10 mouse cellular contexts compared by ENCODE assay signal in genomic region chr17:63497206-63497731, GRCm38 (mm10). TPM values are rescaled to one million over a fixed set of nuclear protein-coding genes. Genes with fewer than 3 reads are reported as not detected.
DNase-seq lines count a peak whose midpoint lies in the region; ATAC-seq and TF ChIP-seq lines count a peak whose summit lies in the region.
"Had no signal": no experiment of that assay in that cellular context is flagged by ENCODE, and none has a peak within 500 bp of the region (broad histone marks: within the 10 kb centered on the region; RNA-seq: fewer than 3 reads in every experiment).

No protein-coding gene starts in this region.

- H3K4me3 ChIP-seq in heart, postnatal 0 days (ENCODE audit: low read depth, low read length): no peak overlapping the region
- H3K4me3 ChIP-seq in embryonic facial prominence, embryonic 14.5 days (ENCODE audit: low read depth, low read length): peak overlapping the region; percentile 94; the same call in 1 of the 2 replicates
- peak overlapping the region; percentile 91 for H3K4me3 ChIP-seq in limb, embryonic 10.5 days
- peak overlapping the region; percentile 98; the same call in 1 of the 2 replicates for H3K4me3 ChIP-seq in midbrain, embryonic 15.5 days

- H3K9ac ChIP-seq in heart, postnatal 0 days (replicated peaks; ENCODE audit: low read depth, low read length): no peak overlapping the region
- no peak overlapping the region for H3K9ac ChIP-seq in embryonic facial prominence, embryonic 14.5 days (ENCODE audit: low read depth, low read length)
- H3K9ac ChIP-seq in midbrain, embryonic 15.5 days: no peak overlapping the region

- ATAC-seq in heart, postnatal 0 days (ENCODE audit: insufficient read depth, low read depth): no peak
- no peak for ATAC-seq in embryonic facial prominence, embryonic 14.5 days (ENCODE audit: low read depth)
- ATAC-seq in midbrain, embryonic 15.5 days (replicated peaks): no peak

- WGBS in heart, postnatal 0 days: 79% methylated on average over 6 of the region's 6 CpGs
- WGBS in embryonic facial prominence, embryonic 14.5 days: 80% methylated on average over 6 of the region's 6 CpGs
- WGBS in limb, embryonic 10.5 days: 84% methylated on average over 6 of the region's 6 CpGs
- WGBS in midbrain, embryonic 15.5 days: 82% methylated on average over 6 of the region's 6 CpGs

- no peak for TF ChIP-seq EP300 in heart, postnatal 0 days (IDR thresholded peaks at IDR 0.05; ENCODE audit: low read depth)

- no peak for TF ChIP-seq CTCF in heart, postnatal 0 days (IDR thresholded peaks at IDR 0.05; ENCODE audit: low read depth)

- intact Hi-C loops in heart, postnatal 10 days (cut with DNase I): no loop called here
- intact Hi-C loops in left cerebral cortex, postnatal 36 days (cut with DNase I): no loop called here

- DNase-seq in heart, postnatal 0 days (ENCODE audit: low spot score): no peak
- no peak for DNase-seq in heart, postnatal 10 days
- no peak for DNase-seq in embryonic facial prominence, embryonic 14.5 days (ENCODE audit: low spot score)
- no peak for DNase-seq in limb, embryonic 10.5 days (ENCODE audit: low spot score)
- DNase-seq in embryo, embryonic 11 days: no peak
- no peak for DNase-seq in left cerebral cortex, postnatal 36 days (ENCODE audit: low spot score in 2 of 2)
- no peak for DNase-seq in frontal cortex, postnatal 25 days (ENCODE audit: low spot score in 2 of 2)
- DNase-seq: adrenal gland, postnatal 36 days; thymus, postnatal 4 days had no signal

- no peaks in the 10 kb centered on the region for H3K27me3 ChIP-seq in heart, postnatal 0 days (ENCODE audit: control insufficient read depth, insufficient read depth, low read length)
- no peaks in the 10 kb centered on the region for H3K27me3 ChIP-seq in embryonic facial prominence, embryonic 14.5 days (replicated peaks; ENCODE audit: control insufficient read depth, insufficient read depth, low read length)
- no peaks in the 10 kb centered on the region for H3K27me3 ChIP-seq in limb, embryonic 10.5 days (ENCODE audit: low read depth, poor library complexity, severe bottlenecking)
- no peaks in the 10 kb centered on the region for H3K27me3 ChIP-seq in midbrain, embryonic 15.5 days (replicated peaks)

- H3K4me2 ChIP-seq in heart, postnatal 0 days (ENCODE audit: low read depth, low read length): peak overlapping the region; percentile 77
- peak overlapping the region; percentile 71 for H3K4me2 ChIP-seq in embryonic facial prominence, embryonic 14.5 days (ENCODE audit: low read depth, low read length)
- H3K4me2 ChIP-seq in midbrain, embryonic 15.5 days: peak overlapping the region; percentile 65

- no peak overlapping the region for H3K27ac ChIP-seq in heart, postnatal 0 days (ENCODE audit: low read depth)
- H3K27ac ChIP-seq in embryonic facial prominence, embryonic 14.5 days (replicated peaks; ENCODE audit: low read depth, low read length): no peak overlapping the region
- no peak overlapping the region for H3K27ac ChIP-seq in limb, embryonic 10.5 days
- no peak overlapping the region for H3K27ac ChIP-seq in midbrain, embryonic 15.5 days

- H3K36me3 ChIP-seq in heart, postnatal 0 days (replicated peaks; ENCODE audit: control insufficient read depth, insufficient read depth, low read length): no peaks in the 10 kb centered on the region
- H3K36me3 ChIP-seq in embryonic facial prominence, embryonic 14.5 days (ENCODE audit: control insufficient read depth, insufficient read depth, low read length): 0 out of 2 replicates have a peak, but pooled peaks cover 5% of the 10 kb centered on the region
- peaks cover 6% of the 10 kb centered on the region for H3K36me3 ChIP-seq in limb, embryonic 10.5 days
- H3K36me3 ChIP-seq in midbrain, embryonic 15.5 days (replicated peaks): no peaks in the 10 kb centered on the region

- no peaks in the 10 kb centered on the region for H3K9me3 ChIP-seq in heart, postnatal 0 days (replicated peaks; ENCODE audit: control insufficient read depth, low read length)
- no peaks in the 10 kb centered on the region for H3K9me3 ChIP-seq in embryonic facial prominence, embryonic 14.5 days (ENCODE audit: control insufficient read depth, low read length)
- H3K9me3 ChIP-seq in limb, embryonic 10.5 days (replicated peaks): no peaks in the 10 kb centered on the region
- no peaks in the 10 kb centered on the region for H3K9me3 ChIP-seq in midbrain, embryonic 15.5 days

- peaks cover 20% of the 10 kb centered on the region for H3K4me1 ChIP-seq in heart, postnatal 0 days (ENCODE audit: control insufficient read depth, insufficient read depth)
- H3K4me1 ChIP-seq in embryonic facial prominence, embryonic 14.5 days (ENCODE audit: control insufficient read depth, insufficient read depth, low read length): peaks cover 41% of the 10 kb centered on the region
- peaks cover 49% of the 10 kb centered on the region for H3K4me1 ChIP-seq in limb, embryonic 10.5 days
- H3K4me1 ChIP-seq in midbrain, embryonic 15.5 days: peaks cover 65% of the 10 kb centered on the region

RNA-seq across cellular contexts. Expression of gene Fbxl17, which starts 2.5 kb away (rescaled TPM):
- total RNA-seq in heart, postnatal 0 days (2014; rRNA removed; ENCODE audit: low replicate concordance): 20.5 and 26.3 TPM in 2 replicates
- polyA plus RNA-seq in heart, postnatal 0 days (2015; fragmentation: Nextera tagmentation; extraction: Ambion mirVana): 10.4 and 11.4 TPM in 2 replicates
- total RNA-seq in heart, postnatal 10 days (2021): 10 to 100 TPM; 32.5 to 33.9 TPM
- 10.6 and 10.7 TPM in 2 replicates for polyA plus RNA-seq in embryonic facial prominence, embryonic 14.5 days (2014; fragmentation: Nextera tagmentation; extraction: Ambion mirVana)
- polyA plus RNA-seq in limb, embryonic 10.5 days (2016; fragmentation: Nextera tagmentation; extraction: Ambion mirVana): 4.4 and 4.6 TPM in 2 replicates
- polyA plus RNA-seq in midbrain, embryonic 15.5 days (2015; fragmentation: Nextera tagmentation; extraction: Ambion mirVana): 26.5 and 39.8 TPM in 2 replicates
- total RNA-seq in left cerebral cortex, postnatal 36 days (2021): 10 to 100 TPM; 61.9 to 65.9 TPM
